Mouse (Mus musculus) CH12.LX (cell line): ENCODE measurements around the gene Rnf44. TPM values are rescaled to one million over a fixed set of nuclear protein-coding genes. Genes with fewer than 3 reads are reported as not detected.

Experiments
- DNase-seq: peaks from one replicate; pipeline ENCODE4 v3.0.0-alpha.2; 2013; ENCODE audit errors: extremely low read depth
- H3K27ac ChIP-seq: 2 replicates; pipeline ENCODE4 v1.5.1; 2012; ENCODE audit warnings: low read depth, mild to moderate bottlenecking, control low read depth, moderate library complexity; ENCODE audit not compliant: insufficient read depth
- H3K27me3 ChIP-seq: replicated peaks from 2 replicates; pipeline ENCODE3; 2012; ENCODE audit warnings: inconsistent platforms
- H3K36me3 ChIP-seq, 2 experiments: replicated peaks in 1 of 2; 2 replicates each; pipeline versions ENCODE3 to v1.6.1; 2012; ENCODE audit warnings: inconsistent platforms in 1 of 2, low read length in 1 of 2, mild to moderate bottlenecking in 1 of 2, mixed read lengths in 1 of 2, moderate library complexity in 1 of 2; ENCODE audit not compliant: control insufficient read depth in 1 of 2, insufficient read depth in 1 of 2
- H3K4me1 ChIP-seq, 2 experiments: 2 replicates each; pipeline ENCODE4 v1.6.1; 2012; ENCODE audit warnings: inconsistent platforms in 1 of 2, moderate library complexity in 1 of 2; ENCODE audit not compliant: insufficient read depth in 2 of 2, control insufficient read depth in 1 of 2
- H3K4me2 ChIP-seq: 2 replicates; pipeline ENCODE4 v1.6.1; 2012; ENCODE audit warnings: low read depth, mild to moderate bottlenecking, control low read depth; ENCODE audit not compliant: poor library complexity, insufficient read depth, severe bottlenecking
- H3K4me3 ChIP-seq, 3 experiments: fragments of 150-350 bp in 1 of 3; sonication (generic) in 1 of 3; replicated peaks in 1 of 3; 2 replicates each; pipeline versions ENCODE3 to v1.5.1; 2011 to 2012; ENCODE audit warnings: low read depth in 2 of 3, low read length in 2 of 3, mild to moderate bottlenecking in 2 of 3, moderate library complexity in 2 of 3, control low read depth in 1 of 3, improper control_type of control experiment in 1 of 3, inconsistent platforms in 1 of 3, mixed read lengths in 1 of 3; ENCODE audit not compliant: poor library complexity in 1 of 3
- H3K79me2 ChIP-seq: replicated peaks from 2 replicates; pipeline ENCODE4 v1.6.1; 2012; ENCODE audit warnings: mild to moderate bottlenecking, moderate library complexity; ENCODE audit not compliant: control insufficient read depth, poor library complexity, insufficient read depth, severe bottlenecking; ENCODE audit errors: extremely low read depth
- H3K9ac ChIP-seq: 2 replicates; pipeline ENCODE4 v1.6.1; 2012; ENCODE audit warnings: low read depth, mild to moderate bottlenecking, control low read depth, moderate library complexity; ENCODE audit not compliant: insufficient read depth
- H3K9me3 ChIP-seq: replicated peaks from 2 replicates; pipeline ENCODE3; 2012; ENCODE audit warnings: low read length, inconsistent platforms, mixed read lengths
- BHLHE40 ChIP-seq: IDR thresholded peaks from 2 replicates; pipeline ENCODE4 v1.6.1; 2011; ENCODE audit warnings: mild to moderate bottlenecking, low read depth, low read length, improper control_type of control experiment
- E2F4 ChIP-seq: IDR thresholded peaks from 2 replicates; pipeline ENCODE4 v1.6.1; 2011; ENCODE audit warnings: low read depth, low read length, improper control_type of control experiment; ENCODE audit not compliant: insufficient replicate concordance
- HCFC1 ChIP-seq: IDR thresholded peaks from 2 replicates; pipeline ENCODE4 v1.6.1; 2012; ENCODE audit warnings: low read depth, mild to moderate bottlenecking, inconsistent platforms, low read length, improper control_type of control experiment
- IRF4 ChIP-seq: IDR thresholded peaks from 2 replicates; pipeline ENCODE4 v1.6.1; 2014; ENCODE audit warnings: low read depth, mild to moderate bottlenecking, inconsistent platforms, low read length, improper control_type of control experiment
- JUND ChIP-seq: conservative IDR thresholded peaks from 2 replicates; pipeline ENCODE4 v1.6.1; 2011; ENCODE audit warnings: low read depth, low read length, improper control_type of control experiment
- MAFK ChIP-seq: IDR thresholded peaks from 2 replicates; pipeline ENCODE4 v1.6.1; 2011; ENCODE audit warnings: low read length, improper control_type of control experiment; ENCODE audit not compliant: insufficient replicate concordance
- MAZ ChIP-seq: IDR thresholded peaks from 2 replicates; pipeline ENCODE4 v1.6.1; 2012; ENCODE audit warnings: low read depth, mild to moderate bottlenecking, inconsistent platforms, low read length, improper control_type of control experiment, moderate library complexity
- MYC ChIP-seq: IDR thresholded peaks from 2 replicates; pipeline ENCODE4 v1.6.1; 2011; ENCODE audit warnings: low read depth, mild to moderate bottlenecking, improper control_type of control experiment, low read length
- NELFE ChIP-seq: IDR thresholded peaks from 2 replicates; pipeline ENCODE4 v1.6.1; 2011; ENCODE audit warnings: low read depth, low read length, improper control_type of control experiment
- NRF1 ChIP-seq: IDR thresholded peaks from 2 replicates; pipeline ENCODE4 v1.6.1; 2014; ENCODE audit warnings: low read depth, mild to moderate bottlenecking, inconsistent platforms, low read length, improper control_type of control experiment, moderate library complexity
- PAX5 ChIP-seq: IDR thresholded peaks from 2 replicates; pipeline ENCODE4 v1.6.1; 2012; ENCODE audit warnings: low read length, inconsistent platforms, mixed read lengths
- SIN3A ChIP-seq: IDR thresholded peaks from 2 replicates; pipeline ENCODE4 v1.6.1; 2012; ENCODE audit warnings: low read length, improper control_type of control experiment, inconsistent platforms
- TBP ChIP-seq: conservative IDR thresholded peaks from 2 replicates; pipeline ENCODE4 v1.6.1; 2011; ENCODE audit warnings: low read depth, low read length, improper control_type of control experiment
- TCF12 ChIP-seq: IDR thresholded peaks from 2 replicates; pipeline ENCODE4 v1.6.1; 2014; ENCODE audit warnings: low read depth, mild to moderate bottlenecking, inconsistent platforms, low read length, improper control_type of control experiment
- UBTF ChIP-seq: IDR thresholded peaks from 2 replicates; pipeline ENCODE4 v1.6.1; 2012; ENCODE audit warnings: low read depth, mild to moderate bottlenecking, inconsistent platforms, low read length, improper control_type of control experiment, moderate library complexity
- ZC3H11A ChIP-seq: IDR thresholded peaks from 2 replicates; pipeline ENCODE4 v1.6.1; 2012; ENCODE audit warnings: low read depth, mild to moderate bottlenecking, inconsistent platforms, low read length, improper control_type of control experiment
- ZKSCAN1 ChIP-seq: IDR thresholded peaks from 2 replicates; pipeline ENCODE4 v1.6.1; 2012; ENCODE audit warnings: low read depth, inconsistent platforms, low read length, improper control_type of control experiment, borderline replicate concordance
- dilution Hi-C: fragments of 300-500 bp; cut with MboI; formaldehyde crosslinking; loops from 2 replicates; pipeline ENCODE4 v1.14.3; 2020; ENCODE audit warnings: low sequenced_read_pairs; ENCODE audit not compliant: extremely low pct_unique_long_range_greater_than_20kb, extremely low pct_ligation_motif_present
- in situ Hi-C: fragments of 300-500 bp; cut with MboI; formaldehyde crosslinking; loops from 3 replicates; pipeline ENCODE4 v1.14.3; 2019; ENCODE audit warnings: low sequenced_read_pairs, low pct_ligation_motif_present, low pct_unique_long_range_greater_than_20kb, mixed read lengths
- polyA plus RNA-seq: library from polyadenylated mRNA; unstranded; fragments of >175 nt; gene quantifications from 2 replicates; pipeline ENCODE4 v1.2.1, GENCODE M21; 2012; ENCODE audit warnings: low read depth; ENCODE audit not compliant: insufficient read length
- total RNA-seq, 2 experiments: library from RNA; depleted of rRNA; stranded (reverse); fragments of 300-350 nt in 1 of 2; fragments of >200 nt in 1 of 2; gene quantifications; 2 replicates each; pipeline ENCODE4 v1.2.3; 2012 to 2014

Gene Rnf44
- total and polyA plus RNA-seq, 3 experiments: 6.7 to 38.1 (median 12.3) TPM

DNA sequence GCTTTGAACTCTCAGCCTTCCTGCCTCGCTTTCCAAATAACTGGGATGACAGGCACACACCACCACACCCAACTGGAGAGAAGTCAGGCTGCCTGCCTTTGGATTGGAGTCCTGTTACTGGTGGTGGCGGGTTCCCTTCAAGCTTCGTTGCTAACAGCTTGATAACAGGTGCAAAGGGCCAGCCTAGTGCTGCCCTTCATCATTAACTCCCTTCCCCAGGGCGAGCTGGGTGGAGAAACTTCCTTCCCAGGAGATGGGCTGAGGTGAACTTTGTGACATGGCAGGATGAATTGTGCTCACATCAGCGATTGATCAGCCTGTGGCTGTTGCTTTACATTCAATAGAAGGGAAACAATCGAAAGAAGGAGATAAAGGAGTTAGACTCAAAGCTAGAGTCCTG, 11.2 kb upstream of the Rnf44 start:
- H3K9me3 ChIP-seq: no peaks in the 10 kb centered on the region
- H3K4me3 ChIP-seq: no peak overlapping the region
- H3K36me3 ChIP-seq: no peaks in the 10 kb centered on the region
- in situ Hi-C loops: no loop called here
- no peak overlapping the region for H3K9ac ChIP-seq
- DNase-seq: no peak
- TF ChIP-seq TBP (no peak), BHLHE40 (no peak), PAX5 (no peak), TCF12 (no peak)
- no peak overlapping the region for H3K27ac ChIP-seq
- dilution Hi-C loops: no loop called here
- peaks cover 0 to 8% of the 10 kb centered on the region in 2 experiments; a peak in 2 of 4 replicates for H3K4me1 ChIP-seq
- H3K27me3 ChIP-seq: peaks cover 66% of the 10 kb centered on the region
- no peaks in the 10 kb centered on the region for H3K79me2 ChIP-seq
- no peak overlapping the region for H3K4me2 ChIP-seq

DNA sequence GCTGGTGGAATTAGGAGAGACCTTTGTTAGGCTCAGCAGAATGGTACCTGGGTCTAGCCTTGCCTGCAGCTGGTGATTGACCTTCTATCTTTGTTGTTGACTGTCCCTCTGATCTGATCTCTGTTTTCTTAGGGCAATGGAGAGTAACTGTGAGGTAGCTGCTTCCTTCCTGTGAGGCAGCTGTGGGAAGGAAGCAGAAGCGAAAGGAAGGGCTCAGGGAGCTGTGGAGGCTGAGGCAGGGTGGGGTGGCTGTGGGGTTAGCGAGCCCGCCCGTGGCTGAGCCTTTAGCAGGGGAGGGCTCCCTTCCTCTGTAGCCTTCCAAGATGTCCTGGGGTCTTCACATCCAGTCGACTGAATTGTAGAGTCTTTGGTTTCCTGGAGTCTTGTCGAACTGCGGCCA, 8.8 kb upstream of the Rnf44 start:
- Histone ChIP-seq H3K4me3 (no peak overlapping the region), H3K27ac (no peak overlapping the region), H3K79me2 (no peaks in the 10 kb centered on the region), H3K27me3 (peaks cover 56% of the 10 kb centered on the region), H3K9me3 (no peaks in the 10 kb centered on the region), H3K4me1 (peaks cover 0 to 8% of the 10 kb centered on the region in 2 experiments; a peak in 2 of 4 replicates), H3K9ac (no peak overlapping the region), H3K36me3 (no peaks in the 10 kb centered on the region), H3K4me2 (no peak overlapping the region)
- TF ChIP-seq SIN3A (no peak), MAFK (no peak), ZKSCAN1 (no peak), HCFC1 (no peak), TCF12 (no peak), ZC3H11A (no peak), MYC (no peak), MAZ (no peak)
- in situ Hi-C loops (no loop called here), dilution Hi-C loops (no loop called here)
- DNase-seq: no peak

DNA sequence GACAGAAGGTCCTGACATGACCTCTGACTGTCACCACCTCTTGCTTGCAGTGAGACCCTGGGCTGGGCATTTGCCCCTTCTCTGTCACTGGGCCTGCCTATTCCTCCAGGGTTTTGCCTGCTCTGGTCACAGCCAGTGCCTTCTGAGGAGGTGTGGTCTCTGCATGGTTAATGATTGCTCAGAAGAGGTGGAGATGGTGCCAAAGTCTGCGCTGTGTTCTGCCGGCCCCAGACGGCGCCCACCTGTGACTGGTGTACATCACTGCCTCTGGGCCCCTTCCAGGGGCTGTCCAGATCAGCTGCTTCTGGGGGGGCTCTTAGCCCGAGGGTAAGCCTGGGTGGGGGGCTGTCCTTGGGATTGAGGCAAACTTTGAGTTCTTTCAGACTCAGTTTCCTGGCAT, 7.5 kb upstream of the Rnf44 start, which contains the start of gene Cdhr2:
Gene Cdhr2 (plus strand): TSS at position 219 of the 400 bp plus-strand sequence.
- no peak for TF ChIP-seq JUND
- no peak for TF ChIP-seq PAX5
- TF ChIP-seq E2F4: no peak
- TF ChIP-seq IRF4: no peak
- TF ChIP-seq UBTF: no peak
- no peak for TF ChIP-seq NRF1
- no peak for TF ChIP-seq NELFE
- TF ChIP-seq, all 38 proteins: peak for 0
- in situ Hi-C loops: no loop called here
- Histone ChIP-seq H3K27ac (no peak within 1 kb of the TSS), H3K4me3 (no peak within 1 kb of the TSS), H3K27me3 (peaks cover 49% of the 10 kb centered on the region), H3K4me2 (no peak within 1 kb of the TSS), H3K9me3 (no peaks in the 10 kb centered on the region), H3K79me2 (no peaks in the 10 kb centered on the region), H3K4me1 (peaks cover 0 to 8% of the 10 kb centered on the region in 2 experiments; a peak in 2 of 4 replicates), H3K9ac (no peak within 1 kb of the TSS), H3K36me3 (no peaks in the 10 kb centered on the region)
- dilution Hi-C loops: no loop called here
- no peak for DNase-seq
